Mouse (Mus musculus) gonadal fat pad, adult 2 months (tissue): ENCODE results near the gene Gins3. TPM values are rescaled to one million over a fixed set of nuclear protein-coding genes. Genes with fewer than 3 reads are reported as not detected.

Experiments
- polyA plus RNA-seq: library from polyadenylated mRNA; depleted of rRNA; stranded (reverse); fragments of >200 nt; gene quantifications from 2 replicates; pipeline ENCODE4 v1.2.3, GENCODE M21; 2012; rRNA removed

Gene Gins3
- polyA plus RNA-seq, 1 experiment, result 2.5 TPM

Other genes with a start within 250 kb of the Gins3 start
- 51.7 and 52.4 TPM in 2 replicates for gene Cfap20, start 198.6 kb upstream of the Gins3 start, polyA plus RNA-seq
- gene Csnk2a2, start 143.4 kb upstream of the Gins3 start, polyA plus RNA-seq, result 18.2 and 22.7 TPM in 2 replicates
- 0.36 and 1.4 TPM in 2 replicates for gene Ccdc113, start 99.4 kb upstream of the Gins3 start, polyA plus RNA-seq
- 0.49 and 0.55 TPM in 2 replicates for gene Prss54, start 57.1 kb upstream of the Gins3 start, polyA plus RNA-seq
- 95.6 and 101 TPM in 2 replicates for gene Ndrg4, start 43.5 kb downstream of the Gins3 start, polyA plus RNA-seq
- 7.8 and 8.2 TPM in 2 replicates for gene Setd6, start 82.4 kb downstream of the Gins3 start, polyA plus RNA-seq
- 88.3 and 124 TPM in 2 replicates for gene Cnot1, start 174.0 kb downstream of the Gins3 start, polyA plus RNA-seq
- gene Sap18b, start 191.9 kb downstream of the Gins3 start, polyA plus RNA-seq, result 37.1 and 51.7 TPM in 2 replicates
- 23.0 and 25.1 TPM in 2 replicates for gene Slc38a7, start 220.1 kb downstream of the Gins3 start, polyA plus RNA-seq